Mouse (Mus musculus) liver, embryonic 14.5 days (tissue): ENCODE results near the gene Spg7.

Experiments used
- CTCF ChIP-seq: IDR thresholded peaks from 2 replicates; pipeline ENCODE4 v1.5.1; 2016; ENCODE audit warnings: antibody characterized with exemption, low read depth, control low read depth
- EP300 ChIP-seq: IDR thresholded peaks from 2 replicates; pipeline ENCODE4 v1.6.1; 2016; ENCODE audit warnings: antibody characterized with exemption, low read depth

DNA sequence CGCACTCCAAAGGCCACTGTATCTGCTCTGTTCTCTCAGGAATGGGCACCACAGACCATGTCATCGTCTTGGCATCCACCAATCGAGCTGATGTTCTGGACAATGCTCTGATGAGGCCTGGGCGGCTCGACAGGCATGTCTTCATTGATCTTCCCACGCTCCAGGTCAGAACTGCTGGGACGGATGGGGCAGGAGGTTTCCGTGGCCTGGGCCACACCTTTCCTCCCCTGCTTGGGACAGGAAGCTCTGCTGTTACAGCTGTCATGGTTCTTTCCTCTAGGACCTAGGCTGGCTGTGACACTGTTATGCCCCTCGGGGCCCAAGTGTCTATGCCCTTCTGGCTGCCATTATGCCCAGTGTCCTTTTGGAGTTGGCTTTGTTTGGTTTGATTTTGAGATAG lies 24.5 kb downstream of the Spg7 start:
- no peak for TF ChIP-seq CTCF
- no peak for TF ChIP-seq EP300
